Mouse (Mus musculus) liver, postnatal 0 days (tissue): ENCODE data around the gene Fjx1.

Experiments used
- CTCF ChIP-seq: sonication (generic); IDR thresholded peaks from 2 replicates; pipeline ENCODE4 v1.5.1; 2016; ENCODE audit warnings: antibody characterized with exemption, low read depth
- EP300 ChIP-seq: IDR thresholded peaks from 2 replicates; pipeline ENCODE4 v1.6.1; 2016; ENCODE audit warnings: antibody characterized with exemption, low read depth, mild to moderate bottlenecking

GRCm38 (mm10) chr2:102399864-102400604 is 52.3 kb downstream of the Fjx1 start:
- TF ChIP-seq CTCF (no peak), EP300 (no peak)
